Mouse (Mus musculus) lung, postnatal 36 days (tissue): Measurements from ENCODE around the gene Oma1.

ENCODE experiments used
- DNase-seq: peaks from one replicate; pipeline ENCODE4 v3.0.0; 2022; ENCODE audit warnings: mixed read lengths

The Oma1 gene

DNA sequence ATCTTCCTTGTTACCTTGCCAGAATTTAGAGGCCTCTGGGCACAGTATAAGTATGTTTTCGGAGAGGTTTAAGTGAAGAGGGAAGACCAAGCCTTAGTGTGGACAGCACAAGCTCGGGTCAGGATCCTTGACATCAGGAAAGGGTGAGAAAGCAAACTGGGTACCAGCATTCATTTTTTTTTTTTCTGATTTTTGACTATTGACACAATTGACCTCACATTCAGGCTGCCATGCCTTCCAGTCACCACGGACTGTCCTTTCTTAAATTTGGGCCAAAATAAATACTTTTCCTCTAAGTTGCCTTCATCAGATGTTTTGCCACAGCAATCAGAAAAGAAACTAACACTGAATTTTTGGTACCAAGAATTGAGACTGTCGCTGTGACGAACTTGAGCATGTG, 68.6 kb downstream of the Oma1 start:
- DNase-seq: no peak

DNA sequence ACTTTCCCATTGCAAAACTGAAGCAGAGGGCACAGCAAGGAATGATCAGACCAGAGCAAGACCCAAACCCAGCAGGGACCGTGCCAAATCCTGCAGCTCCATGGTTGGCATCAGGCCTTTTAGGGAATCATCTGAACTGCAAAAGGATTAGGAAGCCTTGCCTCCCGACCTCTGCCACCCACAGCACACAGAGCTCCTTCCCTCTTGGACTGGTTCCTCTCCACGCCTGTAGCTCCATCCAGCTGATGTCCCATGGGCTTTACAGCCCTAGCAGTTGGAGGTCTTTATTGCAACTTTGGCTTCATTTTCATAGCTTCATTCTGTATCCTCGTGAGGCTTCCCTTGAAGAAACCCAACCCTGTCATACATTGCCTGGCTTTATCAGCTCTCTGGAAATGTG, 71.4 kb downstream of the Oma1 start:
- no peak for DNase-seq

DNA sequence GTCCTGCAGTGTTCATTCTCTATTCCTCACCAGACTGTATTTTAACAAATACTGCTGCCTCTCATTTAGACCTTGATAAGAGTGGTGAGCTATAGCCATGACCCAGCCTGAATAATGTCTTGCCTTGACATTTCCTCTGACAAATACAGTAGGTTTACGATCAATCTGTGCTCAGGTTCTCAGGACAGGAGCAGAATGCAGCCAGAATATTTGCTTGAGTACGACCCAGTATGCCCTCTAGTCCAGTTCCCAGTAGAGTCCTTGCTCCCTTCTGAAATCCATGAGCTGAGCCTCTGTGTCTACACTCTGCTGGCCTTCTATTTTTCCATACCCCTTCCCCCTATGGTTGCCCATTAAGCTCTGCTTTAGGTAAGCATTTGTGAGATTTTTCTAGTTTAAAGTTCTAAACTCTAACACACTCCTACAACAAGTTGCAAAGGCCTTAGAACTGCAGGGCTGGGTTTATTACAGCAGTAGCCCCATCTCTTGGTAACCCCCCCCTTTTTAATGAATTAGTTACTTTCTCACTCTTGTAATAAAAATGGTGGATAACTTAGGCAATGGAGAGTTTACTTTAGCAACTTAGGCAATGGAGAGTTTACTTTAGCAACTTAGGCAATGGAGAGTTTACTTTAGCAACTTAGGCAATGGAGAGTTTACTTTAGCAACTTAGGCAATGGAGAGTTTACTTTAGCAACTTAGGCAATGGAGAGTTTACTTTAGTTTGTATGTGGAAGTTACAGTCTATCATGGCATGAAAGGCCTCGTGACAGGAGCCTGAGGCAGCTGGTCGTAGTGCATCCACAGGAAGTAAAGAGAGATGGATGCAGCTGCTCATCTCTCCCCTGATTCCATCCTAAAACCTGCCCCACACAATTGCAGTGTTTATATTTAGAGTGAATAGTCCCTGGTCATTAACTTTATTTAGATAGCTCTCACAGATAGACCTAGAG, 72.5 kb downstream of the Oma1 start:
- peak; percentile 31 for DNase-seq

DNA sequence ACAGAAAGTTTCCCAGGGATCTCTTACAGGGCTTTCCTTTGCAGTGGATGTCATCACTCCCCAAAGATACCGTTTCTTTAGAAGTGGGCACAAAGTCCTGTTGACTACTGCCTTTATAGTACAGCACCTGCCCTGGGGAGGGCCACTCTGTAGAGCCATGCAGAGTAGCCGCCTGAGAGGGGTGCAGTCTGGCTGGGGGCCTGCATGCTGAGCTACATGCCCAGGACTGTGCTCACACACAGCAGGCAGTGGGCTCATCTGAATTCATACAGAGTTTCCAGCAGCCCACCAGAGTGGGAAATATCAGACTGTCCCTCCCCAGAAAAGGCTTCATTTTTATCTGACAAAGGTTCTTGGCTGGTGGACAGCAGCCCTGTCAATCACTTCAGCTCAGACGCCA, 73.7 kb downstream of the Oma1 start:
- no peak for DNase-seq

DNA sequence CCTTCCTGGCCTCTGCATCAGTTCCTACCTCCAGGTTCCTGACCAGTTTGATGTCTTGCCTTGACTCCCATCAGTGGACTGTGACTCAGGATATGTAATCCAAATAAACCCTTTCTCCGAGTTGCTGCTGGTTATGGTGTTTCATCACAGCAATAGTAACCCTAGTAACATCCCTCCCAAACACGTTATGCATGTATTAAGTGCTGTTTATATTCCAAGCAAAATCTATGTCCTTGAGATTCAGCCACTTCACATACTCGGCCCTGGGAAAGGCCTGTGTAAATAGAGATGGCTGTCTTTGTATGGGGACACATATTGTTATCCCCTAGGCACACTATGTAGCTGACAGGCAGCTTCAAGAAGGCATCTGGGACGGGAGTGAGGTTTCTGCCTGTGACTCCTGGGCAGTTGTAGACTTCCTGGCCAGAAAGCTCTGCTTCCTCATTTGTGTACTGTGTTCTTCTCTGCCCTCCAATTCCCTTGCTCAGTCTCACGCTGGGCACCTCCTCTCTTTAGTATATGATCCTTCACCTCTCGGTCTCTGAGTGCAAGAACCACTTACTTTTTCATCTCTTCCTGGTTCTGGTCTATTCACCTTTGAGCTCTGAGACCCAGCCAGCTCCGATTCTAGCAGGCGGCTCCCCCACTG, 75.0 kb downstream of the Oma1 start:
- DNase-seq: no peak

DNA sequence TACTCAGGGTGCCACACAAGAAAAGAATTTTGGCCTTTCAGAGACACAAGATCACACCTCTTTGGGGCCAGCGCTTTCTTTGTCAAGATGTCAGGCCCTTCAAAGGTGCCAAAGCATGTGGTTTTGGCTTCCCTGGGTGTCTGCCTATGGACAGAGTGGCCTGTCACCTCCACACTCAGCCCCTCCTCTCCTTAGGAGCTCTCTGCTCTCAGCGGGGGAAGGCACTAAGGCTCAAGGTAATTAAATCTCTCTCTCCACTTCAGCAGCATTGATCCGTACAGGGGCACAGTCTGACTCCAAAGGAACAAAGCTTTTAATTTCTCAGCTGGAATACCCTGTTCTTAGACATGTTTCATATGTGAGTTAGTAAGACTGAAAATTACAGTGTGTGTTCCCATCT, 76.0 kb downstream of the Oma1 start:
- no peak for DNase-seq

DNA sequence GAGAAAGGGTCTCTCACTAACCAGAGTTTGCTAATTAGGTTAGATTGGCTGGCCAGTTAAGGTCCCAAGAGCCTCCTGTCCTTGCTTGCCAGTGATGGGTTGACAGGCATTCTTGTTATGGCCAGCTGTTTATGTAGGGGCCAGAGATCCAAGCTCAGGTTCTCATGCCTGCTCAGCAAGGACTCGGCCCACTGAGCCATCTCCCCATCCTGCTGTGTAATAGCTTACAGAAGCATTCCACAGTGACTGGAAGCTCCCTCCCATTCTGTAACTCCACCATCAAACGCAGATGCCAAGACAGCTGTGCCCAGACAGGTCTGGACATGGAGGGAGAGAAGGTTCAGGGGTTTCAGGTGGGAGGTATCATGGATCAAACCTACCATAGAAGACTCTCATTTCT, 76.9 kb downstream of the Oma1 start:
- no peak for DNase-seq

DNA sequence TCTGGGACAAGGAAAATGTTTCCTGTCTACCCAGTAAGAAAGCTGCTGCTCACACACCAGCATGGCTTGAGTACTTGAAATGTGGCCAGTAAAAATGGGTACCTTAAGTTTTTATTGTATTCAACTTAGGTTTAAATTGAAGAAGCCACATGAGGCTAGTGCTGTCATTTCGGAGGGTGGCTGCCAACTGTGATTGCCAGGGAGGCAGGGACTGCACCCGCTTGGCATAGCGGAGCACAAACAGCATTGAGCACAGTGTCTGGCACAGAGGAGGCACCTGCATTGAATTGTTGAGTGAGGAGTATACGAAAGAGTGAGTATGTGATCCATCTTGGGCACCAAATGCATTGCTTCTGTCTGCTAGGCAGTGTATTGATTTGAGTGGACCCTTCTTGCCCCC, 81.5 kb downstream of the Oma1 start:
- no peak for DNase-seq

DNA sequence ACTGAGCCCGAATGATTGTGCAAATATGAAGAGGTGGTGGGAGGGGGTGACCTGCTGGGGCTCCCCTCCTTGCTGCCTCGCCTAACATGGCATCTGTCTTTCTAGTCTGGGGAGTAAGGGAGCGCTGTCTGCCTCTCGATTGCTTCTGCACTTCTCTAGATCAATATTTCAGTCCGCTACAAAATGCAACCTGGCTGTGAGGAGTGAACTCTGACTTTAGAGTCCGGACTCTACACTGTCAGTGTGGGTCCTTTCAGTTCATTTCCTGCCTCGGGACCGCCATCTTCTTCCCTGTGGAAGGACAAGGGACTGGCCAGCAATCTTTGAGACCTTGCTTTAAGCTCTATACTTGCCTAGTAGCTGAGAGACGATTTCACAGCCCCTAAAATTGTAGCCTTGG, 82.3 kb downstream of the Oma1 start:
- no peak for DNase-seq

DNA sequence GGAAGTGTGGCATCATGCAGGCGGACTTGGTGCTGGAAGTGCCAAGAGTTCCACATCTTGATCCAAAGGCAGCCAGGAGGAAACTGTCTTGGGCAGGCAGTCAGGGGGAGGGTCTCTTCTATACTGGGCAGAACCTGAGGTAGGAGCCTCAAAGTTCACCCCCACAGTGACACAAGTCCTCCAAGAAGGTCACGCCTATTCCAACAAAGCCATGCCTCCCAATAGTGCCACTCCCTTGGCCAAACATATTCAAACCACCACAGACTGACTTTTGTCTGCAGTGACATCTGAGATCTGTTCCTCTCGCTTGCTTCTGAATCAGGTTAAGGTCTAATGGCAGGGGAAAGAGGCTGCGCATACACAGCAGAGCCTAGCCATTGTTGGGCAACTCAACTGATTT, 83.3 kb downstream of the Oma1 start:
- no peak for DNase-seq

DNA sequence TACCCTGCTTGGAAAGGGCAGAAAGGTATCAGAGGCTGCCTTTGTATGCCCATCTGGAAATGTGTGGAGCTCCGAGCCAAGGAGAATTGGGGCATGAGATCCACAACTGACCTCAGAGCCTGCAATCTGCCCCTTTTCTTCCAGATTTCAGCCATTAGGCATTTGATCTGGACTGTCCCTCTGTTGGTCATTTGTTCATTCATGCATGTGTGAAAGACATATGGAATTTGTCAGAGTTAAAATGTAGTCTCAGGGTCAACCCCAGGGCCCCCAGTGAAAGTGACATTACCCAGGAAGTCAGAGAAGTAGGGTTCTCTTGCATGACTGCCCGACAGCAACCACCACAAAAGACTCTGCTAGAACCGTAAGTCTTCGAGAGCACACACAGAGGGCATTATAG, 89.0 kb downstream of the Oma1 start:
- DNase-seq: no peak

DNA sequence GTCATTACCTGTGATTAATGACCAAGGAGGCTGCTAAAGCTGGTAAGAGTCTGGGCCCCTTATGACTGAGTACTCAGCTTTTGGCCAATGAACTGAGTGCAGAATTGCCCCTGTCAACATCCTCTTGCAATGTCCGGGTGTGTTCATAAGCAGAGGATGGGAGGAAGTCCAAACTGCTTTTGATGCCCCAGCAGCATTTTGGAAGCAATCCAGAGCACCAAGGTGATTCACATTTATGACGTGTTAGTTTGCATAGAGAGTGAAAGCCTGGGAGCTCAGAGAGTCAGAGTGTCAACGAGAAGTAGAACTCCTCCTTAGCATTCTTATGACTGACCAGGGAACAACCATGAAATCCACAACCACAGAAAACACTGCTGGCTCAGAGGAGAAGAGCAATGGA, 91.7 kb downstream of the Oma1 start:
- DNase-seq: no peak

DNA sequence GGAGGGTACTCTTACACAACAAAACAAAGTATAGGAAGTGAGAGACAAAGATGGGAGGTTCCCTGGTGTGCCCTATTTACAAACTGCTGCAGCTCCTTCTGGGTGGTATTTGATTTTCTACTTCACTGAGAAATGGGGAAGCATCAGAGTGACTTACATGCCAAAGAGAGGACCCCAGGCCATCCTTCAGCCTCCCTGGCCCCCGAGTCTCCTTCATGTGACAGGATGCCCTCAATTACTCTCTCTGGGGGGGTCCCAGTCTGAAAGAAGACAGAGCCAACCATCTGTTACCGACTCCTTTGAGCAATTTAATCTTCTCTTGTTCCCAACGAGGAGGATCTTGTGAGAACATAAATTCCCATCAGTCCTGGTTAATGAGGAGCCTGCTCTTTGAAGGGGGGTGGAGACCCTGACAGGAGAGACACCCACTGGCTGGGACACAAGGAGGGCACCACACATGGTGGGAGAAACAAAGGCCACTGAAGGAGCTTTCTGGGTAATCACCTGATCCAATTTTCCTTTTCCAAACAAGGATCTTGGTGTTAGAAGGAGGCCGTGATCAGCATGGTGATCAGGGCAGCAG, 96.7 kb downstream of the Oma1 start:
- DNase-seq: no peak
